Mouse (Mus musculus): ENCODE data around the gene Gprc6a. TPM values are rescaled to one million over a fixed set of nuclear protein-coding genes. Genes with fewer than 3 reads are reported as not detected.

Gprc6a gene
- polyA plus RNA-seq, 1 experiment from 2014 or later = 2.2 TPM

GRCm38 (mm10) chr10:51657324-51657723 lies 26.1 kb upstream of the Gprc6a start:
- 72% methylated on average over 1 of the region's 1 CpGs for WGBS
- no peak overlapping the region for H3K4me3 ChIP-seq (ENCODE audit: low read depth, low read length)
- peak; percentile 61 for DNase-seq (ENCODE audit: low spot score)
- no peak overlapping the region for H3K9ac ChIP-seq (replicated peaks; ENCODE audit: low read depth)
- no peak for TF ChIP-seq EP300 (IDR thresholded peaks at IDR 0.05)
- TF ChIP-seq CTCF (IDR thresholded peaks at IDR 0.05) = no peak; the same call in 1 of the 2 replicates
- H3K36me3 ChIP-seq (ENCODE audit: insufficient read depth, low read length) = no peaks in the 10 kb centered on the region
- H3K4me2 ChIP-seq (replicated peaks; ENCODE audit: low read depth, low read length) = no peak overlapping the region
- no peaks in the 10 kb centered on the region for H3K9me3 ChIP-seq (ENCODE audit: low read length)
- no peaks in the 10 kb centered on the region for H3K4me1 ChIP-seq (ENCODE audit: insufficient read depth, low read depth, low read length)
- no peak overlapping the region for H3K27ac ChIP-seq (ENCODE audit: low read length)
- no peaks in the 10 kb centered on the region for H3K27me3 ChIP-seq (replicated peaks; ENCODE audit: insufficient read depth, low read length)
- ATAC-seq = no peak

- Histone ChIP-seq H3K4me1 (ENCODE audit: insufficient read depth, low read depth, low read length) (no peaks in the 10 kb centered on the region), H3K9ac (replicated peaks; ENCODE audit: low read depth) (no peak overlapping the region), H3K4me3 (ENCODE audit: low read depth, low read length) (no peak overlapping the region), H3K27ac (ENCODE audit: low read length) (no peak overlapping the region), H3K27me3 (replicated peaks; ENCODE audit: insufficient read depth, low read length) (no peaks in the 10 kb centered on the region), H3K9me3 (ENCODE audit: low read length) (no peaks in the 10 kb centered on the region), H3K4me2 (replicated peaks; ENCODE audit: low read depth, low read length) (no peak overlapping the region), H3K36me3 (ENCODE audit: insufficient read depth, low read length) (no peaks in the 10 kb centered on the region)
- WGBS = 30% methylated on average over 3 of the region's 3 CpGs
- ATAC-seq (no peak), DNase-seq (ENCODE audit: low spot score) (no peak)
- TF ChIP-seq CTCF (IDR thresholded peaks at IDR 0.05) (no peak), EP300 (IDR thresholded peaks at IDR 0.05) (no peak)
Measured at GRCm38 (mm10) chr10:51649506-51650221, 18.4 kb upstream of the Gprc6a start.

- TF ChIP-seq CTCF (IDR thresholded peaks at IDR 0.05) = no peak
- no peak for TF ChIP-seq EP300 (IDR thresholded peaks at IDR 0.05)
- H3K36me3 ChIP-seq (ENCODE audit: insufficient read depth, low read length) = no peaks in the 10 kb centered on the region
- H3K27ac ChIP-seq (ENCODE audit: low read length) = no peak overlapping the region
Measured at GRCm38 (mm10) chr10:51621193-51621592, 10.1 kb downstream of the Gprc6a start.

GRCm38 (mm10) chr10:51620126-51620525 lies 11.1 kb downstream of the Gprc6a start:
- Histone ChIP-seq H3K4me2 (replicated peaks; ENCODE audit: low read depth, low read length) (no peak overlapping the region), H3K4me3 (ENCODE audit: low read depth, low read length) (no peak overlapping the region), H3K27ac (ENCODE audit: low read length) (no peak overlapping the region), H3K4me1 (ENCODE audit: insufficient read depth, low read depth, low read length) (no peaks in the 10 kb centered on the region), H3K36me3 (ENCODE audit: insufficient read depth, low read length) (no peaks in the 10 kb centered on the region), H3K9me3 (ENCODE audit: low read length) (no peaks in the 10 kb centered on the region), H3K27me3 (replicated peaks; ENCODE audit: insufficient read depth, low read length) (no peaks in the 10 kb centered on the region), H3K9ac (replicated peaks; ENCODE audit: low read depth) (no peak overlapping the region)
- ATAC-seq (no peak), DNase-seq (ENCODE audit: low spot score) (no peak)
- 60% methylated on average over 7 of the region's 7 CpGs for WGBS
- TF ChIP-seq EP300 (IDR thresholded peaks at IDR 0.05) = no peak
- TF ChIP-seq CTCF (IDR thresholded peaks at IDR 0.05) = no peak

More at GRCm38 (mm10) chr10:51621193-51621592, 10.1 kb downstream of the Gprc6a start:
- DNase-seq (ENCODE audit: low spot score) = no peak
- Histone ChIP-seq H3K4me3 (ENCODE audit: low read depth, low read length) (no peak overlapping the region), H3K9me3 (ENCODE audit: low read length) (no peaks in the 10 kb centered on the region), H3K9ac (replicated peaks; ENCODE audit: low read depth) (no peak overlapping the region), H3K4me1 (ENCODE audit: insufficient read depth, low read depth, low read length) (no peaks in the 10 kb centered on the region), H3K27me3 (replicated peaks; ENCODE audit: insufficient read depth, low read length) (no peaks in the 10 kb centered on the region), H3K4me2 (replicated peaks; ENCODE audit: low read depth, low read length) (no peak overlapping the region)
- WGBS = 82% methylated on average over 3 of the region's 3 CpGs
- no peak for ATAC-seq

GRCm38 (mm10) chr10:51618538-51618937 lies 12.7 kb downstream of the Gprc6a start:
- Histone ChIP-seq H3K36me3 (ENCODE audit: insufficient read depth, low read length) (no peaks in the 10 kb centered on the region), H3K4me2 (replicated peaks; ENCODE audit: low read depth, low read length) (no peak overlapping the region), H3K4me1 (ENCODE audit: insufficient read depth, low read depth, low read length) (no peaks in the 10 kb centered on the region), H3K4me3 (ENCODE audit: low read depth, low read length) (no peak overlapping the region), H3K27ac (ENCODE audit: low read length) (no peak overlapping the region), H3K9ac (replicated peaks; ENCODE audit: low read depth) (no peak overlapping the region), H3K27me3 (replicated peaks; ENCODE audit: insufficient read depth, low read length) (no peaks in the 10 kb centered on the region), H3K9me3 (ENCODE audit: low read length) (no peaks in the 10 kb centered on the region)
- 77% methylated on average over 2 of the region's 2 CpGs for WGBS
- TF ChIP-seq CTCF (IDR thresholded peaks at IDR 0.05) (no peak), EP300 (IDR thresholded peaks at IDR 0.05) (no peak)
- DNase-seq (ENCODE audit: low spot score) (no peak), ATAC-seq (no peak)

GRCm38 (mm10) chr10:51614826-51615590 lies 16.3 kb downstream of the Gprc6a start:
- DNase-seq (ENCODE audit: low spot score) (no peak), ATAC-seq (no peak)
- no peak overlapping the region for H3K4me3 ChIP-seq (ENCODE audit: low read depth, low read length)
- no peak overlapping the region for H3K9ac ChIP-seq (replicated peaks; ENCODE audit: low read depth)
- H3K9me3 ChIP-seq (ENCODE audit: low read length) = no peaks in the 10 kb centered on the region
- H3K4me2 ChIP-seq (replicated peaks; ENCODE audit: low read depth, low read length) = no peak overlapping the region
- WGBS = 65% methylated on average over 11 of the region's 11 CpGs
- no peaks in the 10 kb centered on the region for H3K27me3 ChIP-seq (replicated peaks; ENCODE audit: insufficient read depth, low read length)
- no peaks in the 10 kb centered on the region for H3K4me1 ChIP-seq (ENCODE audit: insufficient read depth, low read depth, low read length)
- TF ChIP-seq CTCF (IDR thresholded peaks at IDR 0.05) (no peak), EP300 (IDR thresholded peaks at IDR 0.05) (no peak)
- H3K27ac ChIP-seq (ENCODE audit: low read length) = no peak overlapping the region
- no peaks in the 10 kb centered on the region for H3K36me3 ChIP-seq (ENCODE audit: insufficient read depth, low read length)

All from lung, postnatal 0 days (tissue).